Mouse (Mus musculus) heart, adult 2 months (tissue): ENCODE measurements around the gene Dlx6.

Source experiments
- CTCF ChIP-seq: fragments of 200-600 bp; IDR thresholded peaks from 2 replicates; pipeline ENCODE4 v1.8.1; 2022; ENCODE audit warnings: antibody characterized with exemption, mild to moderate bottlenecking, moderate library complexity
- POLR2A ChIP-seq: fragments of 200-500 bp; IDR thresholded peaks from 2 replicates; pipeline ENCODE4 v1.6.1; 2011; ENCODE audit warnings: mild to moderate bottlenecking, low read depth, low read length, control low read depth; ENCODE audit not compliant: insufficient read depth

- TF ChIP-seq POLR2A = no peak
- no peak for TF ChIP-seq CTCF
Measured at GRCm38 (mm10) chr6:6873476-6874072, 10.4 kb downstream of the Dlx6 start.
